ENCODE assay signal across 12 mouse cellular contexts in the genomic region with DNA sequence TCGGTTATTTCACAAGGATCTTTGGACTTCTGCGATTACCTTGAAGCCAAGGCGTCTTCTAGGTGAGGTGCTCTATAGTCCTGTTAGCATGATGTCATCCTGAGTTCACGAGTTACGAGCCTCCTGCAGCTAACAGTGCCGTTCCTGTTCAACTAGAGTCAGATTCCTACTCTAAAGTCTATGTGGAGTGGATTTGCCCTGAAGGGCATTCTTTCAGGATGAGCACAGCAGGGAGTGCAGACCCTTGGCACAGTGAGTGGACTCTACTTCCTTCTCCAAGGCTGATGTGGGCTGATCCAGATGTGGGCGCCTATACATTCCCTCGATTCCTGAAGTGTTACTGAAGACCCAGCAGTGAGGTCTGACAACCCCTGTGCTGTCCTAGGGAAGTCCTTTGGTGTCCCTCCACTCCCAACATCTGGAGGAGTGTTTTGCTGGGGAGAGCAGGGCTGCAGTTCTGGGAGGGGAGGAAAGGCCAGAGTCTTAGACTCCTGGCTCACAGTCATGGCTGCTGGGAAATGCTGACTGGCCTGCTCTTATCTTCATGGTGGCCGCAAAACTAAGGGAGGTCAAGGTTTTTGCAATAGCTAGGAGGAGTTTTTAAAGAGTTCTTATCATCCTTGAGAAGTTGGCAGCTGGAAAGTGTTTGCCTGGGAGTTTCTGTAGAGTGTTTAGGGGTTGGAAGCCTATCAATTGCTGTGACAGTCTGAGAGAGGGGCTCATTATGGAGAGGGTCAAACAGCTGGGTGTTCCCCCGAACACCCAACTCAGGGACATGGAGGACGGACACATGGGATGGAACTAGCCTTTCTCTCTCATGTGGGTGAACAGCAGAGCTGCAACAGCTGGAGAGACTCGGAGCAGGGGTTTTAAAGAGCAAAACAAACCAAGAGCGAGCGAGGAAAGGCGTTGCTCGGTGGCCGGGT. TPM values are rescaled to one million over a fixed set of nuclear protein-coding genes. Genes with fewer than 3 reads are reported as not detected.
DNase-seq lines count a peak whose midpoint lies in the region; ATAC-seq lines count a peak whose summit lies in the region.
"Had no signal": no experiment of that assay in that cellular context is flagged by ENCODE, and none has a peak within 500 bp of the region (broad histone marks: within the 10 kb centered on the region; RNA-seq: fewer than 3 reads in every experiment).

No protein-coding gene starts in this region.

- 50% methylated on average over 17 of the region's 17 CpGs for WGBS in intestine, embryonic 15.5 days
- WGBS in midbrain, embryonic 13.5 days = 86% methylated on average over 17 of the region's 17 CpGs

- H3K9ac ChIP-seq in intestine, embryonic 15.5 days = no peak overlapping the region
- H3K9ac ChIP-seq in midbrain, embryonic 13.5 days (replicated peaks) = no peak overlapping the region

- peaks cover 16% of the 10 kb centered on the region for H3K4me1 ChIP-seq in intestine, embryonic 15.5 days (replicated peaks)
- H3K4me1 ChIP-seq in midbrain, embryonic 13.5 days (replicated peaks) = peaks cover 3% of the 10 kb centered on the region; the same call in 1 of the 2 replicates

- peak; percentile 69 for DNase-seq in adrenal gland, adult 2 months
- no peak for DNase-seq in adrenal gland, adult 8-10 months
- DNase-seq in heart, adult 18-20 months = peak; percentile 58 to 75
- DNase-seq in lung, postnatal 25 days (ENCODE audit: low spot score) = peak; percentile 54
- no peak for DNase-seq in right cerebral cortex, postnatal 4 days
- no peak for DNase-seq in neural tube, embryonic 10.5 days (ENCODE audit: extremely low spot score, low spot score)
- DNase-seq: cerebellum, adult 9-10 months; gastrocnemius, postnatal 10 days had no signal

- H3K4me3 ChIP-seq in intestine, embryonic 15.5 days (replicated peaks) = no peak overlapping the region
- no peak overlapping the region for H3K4me3 ChIP-seq in midbrain, embryonic 13.5 days (replicated peaks)
- H3K4me3 ChIP-seq: erythroblast, embryonic 14.5 days; layer of hippocampus, adult 2 months had no signal

- no peaks in the 10 kb centered on the region for H3K27me3 ChIP-seq in intestine, embryonic 15.5 days (replicated peaks)
- peaks cover 11% of the 10 kb centered on the region for H3K27me3 ChIP-seq in midbrain, embryonic 13.5 days

- no peaks in the 10 kb centered on the region for H3K9me3 ChIP-seq in intestine, embryonic 15.5 days
- no peaks in the 10 kb centered on the region for H3K9me3 ChIP-seq in midbrain, embryonic 13.5 days

- peak; percentile 41 for ATAC-seq in intestine, embryonic 15.5 days
- ATAC-seq in midbrain, embryonic 13.5 days = no peak

- H3K36me3 ChIP-seq in intestine, embryonic 15.5 days = no peaks in the 10 kb centered on the region
- H3K36me3 ChIP-seq in midbrain, embryonic 13.5 days = no peaks in the 10 kb centered on the region

- H3K4me2 ChIP-seq in intestine, embryonic 15.5 days (replicated peaks) = peak overlapping the region; percentile 7
- no peak overlapping the region for H3K4me2 ChIP-seq in midbrain, embryonic 13.5 days (replicated peaks)

- H3K27ac ChIP-seq in intestine, embryonic 15.5 days = peak overlapping the region; percentile 65
- no peak overlapping the region for H3K27ac ChIP-seq in midbrain, embryonic 13.5 days
- H3K27ac ChIP-seq: layer of hippocampus, adult 2 months had no signal

RNA-seq across cellular contexts. Expression of a gene that starts 5.2 kb away (rescaled TPM):
- 10 to 100 TPM; 31.7 to 43.0 TPM for total RNA-seq in adrenal gland, adult 2 months (2021)
- polyA plus RNA-seq in adrenal gland, adult 2 months (2012; rRNA removed) = 12.3 and 13.6 TPM in 2 replicates
- 10 to 100 TPM; 32.7 to 40.0 (median 35.4) TPM for total RNA-seq in adrenal gland, adult 8-10 months (2022)
- 1 to 10 TPM; 6.3 to 8.9 TPM for total RNA-seq in heart, adult 18-20 months (2021)
- 6.4 and 7.6 TPM in 2 replicates for polyA plus RNA-seq in intestine, embryonic 15.5 days (2015; fragmentation: Nextera tagmentation; extraction: Ambion mirVana)
- 9.3 and 11.6 TPM in 2 replicates for polyA plus RNA-seq in midbrain, embryonic 13.5 days (2015; fragmentation: Nextera tagmentation; extraction: Ambion mirVana)
- polyA plus RNA-seq: erythroblast, embryonic 14.5 days had no signal

Comparison
In these comparisons a context has a peak if more than half of its experiments do, and no peak if none do; other contexts are left out.
1. DNase-seq: peak in adrenal gland, adult 2 months (single experiment), heart, adult 18-20 months (2 of 2) and lung, postnatal 25 days (single experiment); none in adrenal gland, adult 8-10 months (single experiment), right cerebral cortex, postnatal 4 days (single experiment) and neural tube, embryonic 10.5 days (single experiment).